ENCODE assay signal across 7 mouse cellular contexts in genomic region chr12:80789849-80790694, GRCm38 (mm10). TPM values are rescaled to one million over a fixed set of nuclear protein-coding genes. Genes with fewer than 3 reads are reported as not detected.
DNase-seq lines count a peak whose midpoint lies in the region; ATAC-seq lines count a peak whose summit lies in the region.

Gene Susd6 (plus strand): TSS chr12:80790510.

- H3K4me3 ChIP-seq in embryonic facial prominence, embryonic 10.5 days = peak within 1 kb of the TSS; percentile 97
- H3K4me3 ChIP-seq in limb, embryonic 10.5 days = peak within 1 kb of the TSS; percentile 96
- H3K4me3 ChIP-seq in midbrain, embryonic 13.5 days (replicated peaks) = peak within 1 kb of the TSS; percentile 90

- H3K27me3 ChIP-seq in embryonic facial prominence, embryonic 10.5 days (replicated peaks; ENCODE audit: low read depth, poor library complexity, severe bottlenecking) = 0 out of 2 replicates have a peak, but pooled peaks cover 7% of the 10 kb centered on the region
- peaks cover 5% of the 10 kb centered on the region; the same call in 1 of the 2 replicates for H3K27me3 ChIP-seq in limb, embryonic 10.5 days (ENCODE audit: low read depth, poor library complexity, severe bottlenecking)
- no peaks in the 10 kb centered on the region; the same call in 1 of the 2 replicates for H3K27me3 ChIP-seq in midbrain, embryonic 13.5 days

- H3K9me3 ChIP-seq in embryonic facial prominence, embryonic 10.5 days = no peaks in the 10 kb centered on the region
- no peaks in the 10 kb centered on the region for H3K9me3 ChIP-seq in limb, embryonic 10.5 days (replicated peaks)
- no peaks in the 10 kb centered on the region for H3K9me3 ChIP-seq in midbrain, embryonic 13.5 days

- peak within 1 kb of the TSS; percentile 92 for H3K9ac ChIP-seq in midbrain, embryonic 13.5 days (replicated peaks)

- peak within 1 kb of the TSS; percentile 95 for H3K27ac ChIP-seq in embryonic facial prominence, embryonic 10.5 days (replicated peaks)
- H3K27ac ChIP-seq in limb, embryonic 10.5 days = peak within 1 kb of the TSS; percentile 91
- peak within 1 kb of the TSS; percentile 98 for H3K27ac ChIP-seq in midbrain, embryonic 13.5 days

- H3K36me3 ChIP-seq in embryonic facial prominence, embryonic 10.5 days (replicated peaks) = 0 out of 2 replicates have a peak, but pooled peaks cover 8% of the 10 kb centered on the region
- H3K36me3 ChIP-seq in limb, embryonic 10.5 days = 0 out of 2 replicates have a peak, but pooled peaks cover 8% of the 10 kb centered on the region
- H3K36me3 ChIP-seq in midbrain, embryonic 13.5 days = no peaks in the 10 kb centered on the region

- ATAC-seq in granulocyte monocyte progenitor cell, adult 5-6 weeks (replicated peaks; ENCODE audit: poor library complexity, severe bottlenecking) = peak; percentile 93
- peak; percentile 98 for ATAC-seq in midbrain, embryonic 13.5 days

- WGBS in embryonic facial prominence, embryonic 10.5 days = 3% methylated on average over 56 of the region's 56 CpGs
- WGBS in limb, embryonic 10.5 days = 2% methylated on average over 56 of the region's 56 CpGs
- WGBS in midbrain, embryonic 13.5 days = 3% methylated on average over 56 of the region's 56 CpGs

- DNase-seq in adrenal gland, postnatal 10 days = peak; percentile 99
- DNase-seq in embryonic facial prominence, embryonic 10.5 days (ENCODE audit: low spot score) = peak; percentile 99
- peak; percentile 98 for DNase-seq in kidney, adult 11 months
- peak; percentile 99 for DNase-seq in limb, embryonic 10.5 days (ENCODE audit: low spot score)
- DNase-seq in spleen, adult 12 weeks (ENCODE audit: low spot score) = peak; percentile 98

- peaks cover 22% of the 10 kb centered on the region for H3K4me1 ChIP-seq in embryonic facial prominence, embryonic 10.5 days
- peaks cover 16% of the 10 kb centered on the region for H3K4me1 ChIP-seq in limb, embryonic 10.5 days
- peaks cover 37% of the 10 kb centered on the region for H3K4me1 ChIP-seq in midbrain, embryonic 13.5 days (replicated peaks)

- H3K4me2 ChIP-seq in midbrain, embryonic 13.5 days (replicated peaks) = peak within 1 kb of the TSS; percentile 87

RNA-seq across cellular contexts. Expression of gene Susd6, which starts in this region (rescaled TPM):
- 10 to 100 TPM; 41.7 to 42.1 TPM for total RNA-seq in adrenal gland, postnatal 10 days (2021)
- 13.6 and 13.8 TPM in 2 replicates for polyA plus RNA-seq in embryonic facial prominence, embryonic 10.5 days (2016; fragmentation: Nextera tagmentation; extraction: Ambion mirVana)
- total RNA-seq in granulocyte monocyte progenitor cell, adult 5-6 weeks (2014; fragmentation: Nextera tagmentation) = 21.7 and 22.0 TPM in 2 replicates
- 14.0 and 16.4 TPM in 2 replicates for total RNA-seq in granulocyte monocyte progenitor cell, adult 5-6 weeks (2017)
- polyA plus RNA-seq in limb, embryonic 10.5 days (2016; fragmentation: Nextera tagmentation; extraction: Ambion mirVana) = 10.0 and 12.0 TPM in 2 replicates
- polyA plus RNA-seq in midbrain, embryonic 13.5 days (2015; fragmentation: Nextera tagmentation; extraction: Ambion mirVana) = 13.0 and 14.5 TPM in 2 replicates

Comparison
In these comparisons a context has a peak if more than half of its experiments do, and no peak if none do; other contexts are left out.
1. Peak in every context shown above with its lines: DNase-seq, ATAC-seq, H3K4me3 ChIP-seq and H3K27ac ChIP-seq.